Mouse (Mus musculus): ENCODE measurements around the gene Tmem117. TPM values are rescaled to one million over a fixed set of nuclear protein-coding genes. Genes with fewer than 3 reads are reported as not detected.
A peak's percentile ranks its signal among the peaks of the same experiment; 100 is the strongest.

The Tmem117 gene
- polyA plus RNA-seq, 1 experiment from 2014 or later: 7.7 TPM

- no peaks in the 10 kb centered on the region for H3K27me3 ChIP-seq
- TF ChIP-seq CTCF (IDR thresholded peaks at IDR 0.05): no peak
- in situ Hi-C loops (cut with MboI; ENCODE audit: low pct_unique_long_range_greater_than_20kb): no loop called here
- ChIA-PET CTCF (no interaction called here), POLR2A (no interaction called here)
- ATAC-seq (no peak), DNase-seq (ENCODE audit: low read depth, low spot score) (no peak)
Observed at GRCm38 (mm10) chr15:94646012-94646411, 17.0 kb downstream of the Tmem117 start.

GRCm38 (mm10) chr15:94648430-94648829 is 19.4 kb downstream of the Tmem117 start:
- ChIA-PET POLR2A (no interaction called here), CTCF (interaction anchor here (0.6 kb wide), 1 partner anchor 47 kb away, joined by 3 read pairs; no protein-coding TSS in a partner anchor)
- TF ChIP-seq CTCF (IDR thresholded peaks at IDR 0.05): no peak
- in situ Hi-C loops (cut with MboI; ENCODE audit: low pct_unique_long_range_greater_than_20kb): no loop called here
- no peak for DNase-seq (ENCODE audit: low read depth, low spot score)
- peak; percentile 41 for ATAC-seq
- H3K27me3 ChIP-seq: no peaks in the 10 kb centered on the region

- DNase-seq (ENCODE audit: low read depth, low spot score): no peak
- no peaks in the 10 kb centered on the region for H3K27me3 ChIP-seq
- POLR2A ChIA-PET: no interaction called here
- TF ChIP-seq CTCF (IDR thresholded peaks at IDR 0.05): no peak
- ATAC-seq: no peak
- CTCF ChIA-PET: interaction anchor here (0.6 kb wide), 1 partner anchor 48 kb away, joined by 3 read pairs; no protein-coding TSS in a partner anchor
- in situ Hi-C loops (cut with MboI; ENCODE audit: low pct_unique_long_range_greater_than_20kb): no loop called here
Observed at GRCm38 (mm10) chr15:94649071-94649765, 20.2 kb downstream of the Tmem117 start.

GRCm38 (mm10) chr15:94649766-94650120 is 20.7 kb downstream of the Tmem117 start:
- H3K27me3 ChIP-seq: no peaks in the 10 kb centered on the region
- ATAC-seq (no peak), DNase-seq (ENCODE audit: low read depth, low spot score) (no peak)
- CTCF ChIA-PET: no interaction called here
- in situ Hi-C loops (cut with MboI; ENCODE audit: low pct_unique_long_range_greater_than_20kb): loop anchor here (10.0 kb wide), 1 partner anchor 95 kb away; no protein-coding TSS in a partner anchor
- TF ChIP-seq CTCF (IDR thresholded peaks at IDR 0.05): no peak
- POLR2A ChIA-PET: no interaction called here

- in situ Hi-C loops (cut with MboI; ENCODE audit: low pct_unique_long_range_greater_than_20kb): loop anchor here (10.0 kb wide), 1 partner anchor 97 kb away; no protein-coding TSS in a partner anchor
- DNase-seq (ENCODE audit: low read depth, low spot score) (no peak), ATAC-seq (no peak)
- ChIA-PET CTCF (interaction anchor here (1.0 kb wide), 1 partner anchor 10 kb away, joined by 4 read pairs; no protein-coding TSS in a partner anchor), POLR2A (interaction anchor here (0.6 kb wide), 1 partner anchor 1614 kb away, joined by 3 read pairs; no protein-coding TSS in a partner anchor)
- no peaks in the 10 kb centered on the region for H3K27me3 ChIP-seq
- no peak for TF ChIP-seq CTCF (IDR thresholded peaks at IDR 0.05)
Observed at GRCm38 (mm10) chr15:94651350-94651749, 22.3 kb downstream of the Tmem117 start.

GRCm38 (mm10) chr15:94651969-94652842 is 23.2 kb downstream of the Tmem117 start:
- no peak for ATAC-seq

GRCm38 (mm10) chr15:94652843-94653206 is 23.8 kb downstream of the Tmem117 start:
- no peak for TF ChIP-seq CTCF (IDR thresholded peaks at IDR 0.05)
- DNase-seq (ENCODE audit: low read depth, low spot score) (no peak), ATAC-seq (no peak)
- in situ Hi-C loops (cut with MboI; ENCODE audit: low pct_unique_long_range_greater_than_20kb): loop anchor here (10.0 kb wide), 1 partner anchor 98 kb away; no protein-coding TSS in a partner anchor
- POLR2A ChIA-PET: no interaction called here
- H3K27me3 ChIP-seq: no peaks in the 10 kb centered on the region
- CTCF ChIA-PET: no interaction called here

More at GRCm38 (mm10) chr15:94651969-94652842, 23.2 kb downstream of the Tmem117 start:
- POLR2A ChIA-PET: interaction anchor here (0.5 to 0.6 kb wide), 2 partner anchors 263 to 1613 kb away, joined by 3 read pairs; no protein-coding TSS in a partner anchor
- in situ Hi-C loops (cut with MboI; ENCODE audit: low pct_unique_long_range_greater_than_20kb): loop anchor here (10.0 kb wide), 1 partner anchor 97 kb away; no protein-coding TSS in a partner anchor
- no peaks in the 10 kb centered on the region for H3K27me3 ChIP-seq
- TF ChIP-seq CTCF (IDR thresholded peaks at IDR 0.05): no peak
- CTCF ChIA-PET: interaction anchor here (1.0 kb wide), 1 partner anchor 9 kb away, joined by 4 read pairs; no protein-coding TSS in a partner anchor
- DNase-seq (ENCODE audit: low read depth, low spot score): no peak

GRCm38 (mm10) chr15:94655811-94656323 is 26.8 kb downstream of the Tmem117 start:
- no peak for ATAC-seq
- H3K27me3 ChIP-seq: no peaks in the 10 kb centered on the region
- ChIA-PET CTCF (interaction anchor here (1.1 kb wide), 1 partner anchor 98 kb away, joined by 3 read pairs; no protein-coding TSS in a partner anchor), POLR2A (no interaction called here)
- in situ Hi-C loops (cut with MboI; ENCODE audit: low pct_unique_long_range_greater_than_20kb): loop anchor here (10.0 kb wide), 1 partner anchor 101 kb away; no protein-coding TSS in a partner anchor
- no peak for DNase-seq (ENCODE audit: low read depth, low spot score)
- no peak for TF ChIP-seq CTCF (IDR thresholded peaks at IDR 0.05)

- H3K27me3 ChIP-seq: no peaks in the 10 kb centered on the region
- no peak for TF ChIP-seq CTCF (IDR thresholded peaks at IDR 0.05)
- in situ Hi-C loops (cut with MboI; ENCODE audit: low pct_unique_long_range_greater_than_20kb): loop anchor here (10.0 kb wide), 1 partner anchor 103 kb away; no protein-coding TSS in a partner anchor
- ATAC-seq (no peak), DNase-seq (ENCODE audit: low read depth, low spot score) (no peak)
- POLR2A ChIA-PET: no interaction called here
- CTCF ChIA-PET: interaction anchor here (1.0 kb wide), 2 partner anchors 24 to 101 kb away, joined by 3 read pairs; no protein-coding TSS in a partner anchor
Observed at GRCm38 (mm10) chr15:94657882-94658281, 28.9 kb downstream of the Tmem117 start.
